Mouse (Mus musculus) 416B (cell line): ENCODE measurements at regions not wholly inside any gene's neighbourhood (a gene's known extent, or its start where the extent isn't known, plus 50 kb on each side); places are given as distances from the start of the nearest gene placed in this dataset.
"Not testable (repeated sequence)": the region's sequence is repeated elsewhere in the genome, so short reads cannot be mapped to it uniquely, and the experiment has no call there.

Experiments
- DNase-seq: peaks from one replicate; pipeline ENCODE4 v3.0.0; 2011; ENCODE audit warnings: low read depth

DNA sequence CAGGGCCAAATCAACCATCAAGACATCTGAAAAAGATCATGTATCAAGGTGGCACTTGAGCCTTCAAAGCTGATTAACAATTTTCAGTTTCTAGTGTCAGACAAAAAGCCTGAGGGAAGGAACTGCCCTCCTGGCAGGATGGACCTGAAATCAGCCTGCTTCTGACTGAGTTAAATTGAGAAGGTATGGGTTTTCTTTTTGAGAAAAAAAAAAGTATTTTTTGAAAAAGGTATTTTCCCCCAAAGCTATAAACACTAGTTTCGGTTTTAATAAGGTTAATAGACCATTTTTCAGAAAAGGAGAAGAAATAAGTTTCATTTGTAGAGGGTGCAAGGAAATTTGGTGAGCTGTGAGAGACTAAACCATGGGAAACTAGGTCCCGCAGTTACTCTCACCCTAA is 124.6 kb upstream of the Mrpl21 start:
- DNase-seq, result not testable (repeated sequence)

DNA sequence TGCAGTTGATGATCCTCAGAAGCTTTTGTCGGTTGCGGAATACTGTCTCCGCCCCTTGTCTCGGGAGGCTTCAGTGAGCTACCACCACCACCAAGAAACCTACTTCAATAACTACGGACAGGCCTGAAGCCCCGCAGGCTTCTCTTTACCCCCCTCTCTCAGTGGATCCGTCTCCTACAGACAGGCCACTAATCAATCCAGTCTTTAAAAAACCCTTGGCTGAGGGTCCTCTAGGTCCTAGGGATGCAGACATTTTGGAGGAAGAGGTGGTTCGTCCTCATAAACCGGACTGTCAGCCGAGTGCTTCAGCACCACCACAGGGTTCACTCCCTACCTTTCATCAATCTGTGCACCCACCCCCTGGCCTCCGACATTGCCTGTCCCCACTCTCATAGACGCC is 123.4 kb upstream of the Mrpl21 start:
- no peak for DNase-seq

- no peak for DNase-seq
Measured at GRCm38 (mm10) chr19:3167683-3168082, 115.0 kb upstream of the Mrpl21 start.

DNA sequence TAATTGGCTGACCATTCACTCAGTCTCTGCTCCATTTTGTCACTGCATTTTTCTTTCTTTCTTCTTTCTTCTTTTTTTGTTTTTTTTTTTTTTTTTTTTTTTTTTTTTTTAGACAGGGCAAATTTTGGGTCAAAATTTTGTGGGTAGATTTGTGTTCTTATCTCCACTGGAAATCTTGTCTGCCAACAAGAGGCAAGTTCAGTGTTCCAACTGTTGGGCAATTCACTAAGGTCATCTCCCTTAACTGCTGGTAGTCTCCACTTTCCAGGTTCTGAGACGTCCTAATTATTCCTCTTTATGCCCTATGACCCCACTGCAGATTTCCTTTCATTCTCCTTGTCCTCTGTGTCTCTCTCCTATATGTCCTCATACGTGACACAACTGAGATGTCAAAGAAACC is 100.1 kb upstream of the Mrpl21 start:
- no peak for DNase-seq

GRCm38 (mm10) chr19:3192644-3193043 is 90.1 kb upstream of the Mrpl21 start:
- no peak for DNase-seq

GRCm38 (mm10) chr19:3204504-3204903 is 78.2 kb upstream of the Mrpl21 start:
- peak; percentile 75 for DNase-seq

GRCm38 (mm10) chr19:3205406-3205805 is 77.3 kb upstream of the Mrpl21 start:
- not testable (repeated sequence) for DNase-seq

DNA sequence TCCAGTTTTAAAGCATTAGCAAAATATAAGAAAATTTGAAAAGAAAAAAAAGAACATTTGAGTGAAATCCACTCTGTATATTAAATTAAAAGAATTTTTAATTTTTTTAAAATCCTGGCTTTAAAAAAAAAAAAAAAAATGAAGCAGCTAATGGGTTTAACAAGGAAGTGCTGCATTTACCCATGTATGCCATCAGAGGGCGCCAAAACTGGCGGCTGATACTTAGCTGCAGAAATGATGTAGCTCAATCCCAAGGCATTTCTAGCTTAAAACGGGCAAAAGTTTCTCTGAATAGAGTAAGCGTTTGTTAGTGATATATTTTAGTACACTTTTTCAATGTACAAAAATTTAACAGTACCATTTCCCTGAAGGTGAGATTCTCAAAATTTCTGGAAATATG is 74.4 kb upstream of the Mrpl21 start:
- DNase-seq, result peak; percentile 77
